Mouse (Mus musculus) thymus, adult 2 months (tissue): Measurements from ENCODE around the gene Phf7. TPM values are rescaled to one million over a fixed set of nuclear protein-coding genes. Genes with fewer than 3 reads are reported as not detected.

Source experiments
- DNase-seq: peaks from one replicate; pipeline ENCODE4 v3.0.0; 2021
- H3K27ac ChIP-seq: fragments of 200-500 bp; 2 replicates; pipeline ENCODE4 v1.5.1; 2012; ENCODE audit warnings: low read length, control low read depth; ENCODE audit not compliant: control insufficient read depth, insufficient read depth
- H3K27me3 ChIP-seq: fragments of 200-500 bp; 2 replicates; pipeline ENCODE4 v1.6.1; 2012; ENCODE audit warnings: mild to moderate bottlenecking, low read length, moderate library complexity, mixed read lengths; ENCODE audit not compliant: control insufficient read depth, insufficient read depth
- H3K36me3 ChIP-seq: fragments of 200-500 bp; 2 replicates; pipeline ENCODE4 v1.6.1; 2012; ENCODE audit warnings: mild to moderate bottlenecking, low read length, moderate library complexity; ENCODE audit not compliant: control insufficient read depth, insufficient read depth
- H3K4me1 ChIP-seq: fragments of 200-500 bp; replicated peaks from 2 replicates; pipeline ENCODE4 v1.6.1; 2012; ENCODE audit warnings: low read length; ENCODE audit not compliant: control insufficient read depth, insufficient read depth
- H3K4me3 ChIP-seq: fragments of 200-500 bp; 2 replicates; pipeline ENCODE4 v1.5.1; 2012; ENCODE audit warnings: mild to moderate bottlenecking, low read length, control low read depth, moderate library complexity; ENCODE audit not compliant: control insufficient read depth, insufficient read depth
- CTCF ChIP-seq: fragments of 200-500 bp; IDR thresholded peaks from 2 replicates; pipeline ENCODE4 v1.5.1; 2012; ENCODE audit warnings: mild to moderate bottlenecking, control low read depth, low read length, moderate library complexity, borderline replicate concordance; ENCODE audit not compliant: control insufficient read depth, poor library complexity, insufficient read depth; ENCODE audit errors: extremely low read depth
- POLR2A ChIP-seq: fragments of 200-500 bp; IDR thresholded peaks from 2 replicates; pipeline ENCODE4 v1.6.1; 2012; ENCODE audit warnings: mild to moderate bottlenecking, low read length, control low read depth, moderate library complexity; ENCODE audit not compliant: control insufficient read depth, poor library complexity, insufficient read depth; ENCODE audit errors: extremely low read depth
- WGBS: fragments of 180-500 bp; shearing (Covaris S2); methylation state at CpG from one replicate; pipeline ENCODE4 v1.1.7; 2018; 5-methylcytosine and 5-hydroxymethylcytosine counted together
- polyA plus RNA-seq: library from polyadenylated mRNA; depleted of rRNA; stranded (reverse); fragments of >200 nt; gene quantifications from 2 replicates; pipeline ENCODE4 v1.2.3, GENCODE M21; 2012

Gene Phf7
- polyA plus RNA-seq, 1 experiment = 7.4 TPM

- no peak for DNase-seq
- Histone ChIP-seq H3K4me1 (peaks cover 16% of the 10 kb centered on the region), H3K27ac (no peak overlapping the region), H3K27me3 (no peaks in the 10 kb centered on the region), H3K4me3 (peak overlapping the region; percentile 65), H3K36me3 (peaks cover 17% of the 10 kb centered on the region)
- WGBS = 80% methylated on average over 13 of the region's 13 CpGs
- TF ChIP-seq CTCF = no peak
- no peak for TF ChIP-seq POLR2A
These were observed 43.9 kb downstream of the Phf7 start for GRCm38 (mm10) chr14:31207070-31207830.

- WGBS = under 1% methylated on average over 48 of the region's 48 CpGs
- Histone ChIP-seq H3K27ac (no peak overlapping the region), H3K27me3 (no peaks in the 10 kb centered on the region), H3K4me3 (peak overlapping the region; percentile 80), H3K4me1 (peaks cover 16% of the 10 kb centered on the region), H3K36me3 (peaks cover 24% of the 10 kb centered on the region)
- TF ChIP-seq POLR2A (peak; percentile 94), CTCF (0 out of 2 replicates have a peak, but pooled peaks have one; percentile 39)
- peak; percentile 96 for DNase-seq
These were observed 44.6 kb downstream of the Phf7 start for GRCm38 (mm10) chr14:31206472-31206981.

GRCm38 (mm10) chr14:31205562-31206467 is 45.3 kb downstream of the Phf7 start:
- peak; percentile 52 for DNase-seq
- Histone ChIP-seq H3K4me3 (peak overlapping the region; percentile 80), H3K27ac (no peak overlapping the region), H3K36me3 (peaks cover 31% of the 10 kb centered on the region), H3K4me1 (peaks cover 16% of the 10 kb centered on the region), H3K27me3 (no peaks in the 10 kb centered on the region)
- WGBS = 2% methylated on average over 39 of the region's 39 CpGs
- TF ChIP-seq POLR2A (no peak), CTCF (no peak)

- H3K27me3 ChIP-seq = no peaks in the 10 kb centered on the region
- peak; percentile 10 for DNase-seq
- H3K36me3 ChIP-seq = peaks cover 35% of the 10 kb centered on the region
- 36% methylated on average over 8 of the region's 8 CpGs for WGBS
- H3K27ac ChIP-seq = no peak overlapping the region
- H3K4me1 ChIP-seq = peaks cover 16% of the 10 kb centered on the region
- TF ChIP-seq POLR2A = no peak
- TF ChIP-seq CTCF = no peak
- H3K4me3 ChIP-seq = peak overlapping the region; percentile 80
These were observed 45.9 kb downstream of the Phf7 start for GRCm38 (mm10) chr14:31205244-31205561.

GRCm38 (mm10) chr14:31204844-31205243 is 46.3 kb downstream of the Phf7 start:
- Histone ChIP-seq H3K36me3 (peaks cover 35% of the 10 kb centered on the region), H3K4me1 (peaks cover 16% of the 10 kb centered on the region), H3K4me3 (no peak overlapping the region), H3K27ac (no peak overlapping the region), H3K27me3 (no peaks in the 10 kb centered on the region)
- DNase-seq = no peak
- TF ChIP-seq CTCF (no peak), POLR2A (no peak)
- WGBS = 74% methylated on average over 4 of the region's 4 CpGs

- Histone ChIP-seq H3K36me3 (peaks cover 35% of the 10 kb centered on the region), H3K27me3 (no peaks in the 10 kb centered on the region), H3K27ac (no peak overlapping the region), H3K4me3 (no peak overlapping the region), H3K4me1 (peaks cover 11% of the 10 kb centered on the region)
- WGBS = 99% methylated on average over 3 of the region's 3 CpGs
- no peak for TF ChIP-seq POLR2A
- TF ChIP-seq CTCF = no peak
- no peak for DNase-seq
These were observed 51.1 kb downstream of the Phf7 start for GRCm38 (mm10) chr14:31200038-31200437.
